Mouse (Mus musculus): ENCODE results near the gene Efna5. TPM values are rescaled to one million over a fixed set of nuclear protein-coding genes. Genes with fewer than 3 reads are reported as not detected.
A peak's percentile ranks its signal among the peaks of the same experiment; 100 is the strongest.

Gene Efna5
- polyA plus RNA-seq, 1 experiment from 2014 or later, result 32.9 TPM

- ATAC-seq (ENCODE audit: insufficient number of reproducible peaks, low FRiP score, low TSS enrichment, low read depth), result no peak
- WGBS, result 67% methylated on average over 10 of the region's 10 CpGs
These were observed 289.3 kb downstream of the Efna5 start for GRCm38 (mm10) chr17:62591581-62592435.

GRCm38 (mm10) chr17:62590685-62591460, 290.2 kb downstream of the Efna5 start:
- DNase-seq (ENCODE audit: low spot score) (no peak), ATAC-seq (ENCODE audit: insufficient number of reproducible peaks, low FRiP score, low TSS enrichment, low read depth) (no peak)
- Histone ChIP-seq H3K9ac (ENCODE audit: low read length) (no peak overlapping the region), H3K9me3 (ENCODE audit: control insufficient read depth, low read length) (no peaks in the 10 kb centered on the region), H3K4me2 (ENCODE audit: low read depth, severe bottlenecking) (no peak overlapping the region), H3K27ac (replicated peaks; ENCODE audit: low read depth, low read length) (no peak overlapping the region), H3K4me3 (ENCODE audit: low read depth, low read length) (no peak overlapping the region), H3K36me3 (ENCODE audit: control insufficient read depth, insufficient read depth, low read length) (no peaks in the 10 kb centered on the region), H3K27me3 (ENCODE audit: control insufficient read depth, insufficient read depth, low read length) (no peaks in the 10 kb centered on the region), H3K4me1 (ENCODE audit: control insufficient read depth, insufficient read depth, low read length) (no peaks in the 10 kb centered on the region)
- WGBS, result 77% methylated on average over 9 of the region's 9 CpGs

More at GRCm38 (mm10) chr17:62591581-62592435, 289.3 kb downstream of the Efna5 start:
- H3K27me3 ChIP-seq (ENCODE audit: control insufficient read depth, insufficient read depth, low read length), result no peaks in the 10 kb centered on the region
- H3K4me2 ChIP-seq (ENCODE audit: low read depth, severe bottlenecking), result no peak overlapping the region
- H3K9ac ChIP-seq (ENCODE audit: low read length), result no peak overlapping the region
- no peaks in the 10 kb centered on the region for H3K9me3 ChIP-seq (ENCODE audit: control insufficient read depth, low read length)
- no peak overlapping the region for H3K4me3 ChIP-seq (ENCODE audit: low read depth, low read length)
- no peak overlapping the region for H3K27ac ChIP-seq (replicated peaks; ENCODE audit: low read depth, low read length)
- H3K36me3 ChIP-seq (ENCODE audit: control insufficient read depth, insufficient read depth, low read length), result no peaks in the 10 kb centered on the region
- no peak for DNase-seq (ENCODE audit: low spot score)
- no peaks in the 10 kb centered on the region for H3K4me1 ChIP-seq (ENCODE audit: control insufficient read depth, insufficient read depth, low read length)

GRCm38 (mm10) chr17:62580127-62580526, 301.0 kb downstream of the Efna5 start:
- no peaks in the 10 kb centered on the region for H3K36me3 ChIP-seq (ENCODE audit: control insufficient read depth, insufficient read depth, low read length)
- H3K27me3 ChIP-seq (ENCODE audit: control insufficient read depth, insufficient read depth, low read length), result no peaks in the 10 kb centered on the region
- H3K9me3 ChIP-seq (ENCODE audit: control insufficient read depth, low read length), result no peaks in the 10 kb centered on the region
- ATAC-seq (ENCODE audit: insufficient number of reproducible peaks, low FRiP score, low TSS enrichment, low read depth), result no peak
- no peak overlapping the region for H3K4me3 ChIP-seq (ENCODE audit: low read depth, low read length)
- no peak for DNase-seq (ENCODE audit: low spot score)
- no peak overlapping the region for H3K9ac ChIP-seq (ENCODE audit: low read length)
- H3K4me2 ChIP-seq (ENCODE audit: low read depth, severe bottlenecking), result no peak overlapping the region
- WGBS, result 87% methylated on average over 6 of the region's 6 CpGs
- H3K27ac ChIP-seq (replicated peaks; ENCODE audit: low read depth, low read length), result no peak overlapping the region
- H3K4me1 ChIP-seq (ENCODE audit: control insufficient read depth, insufficient read depth, low read length), result no peaks in the 10 kb centered on the region

- Histone ChIP-seq H3K9ac (ENCODE audit: low read length) (no peak overlapping the region), H3K4me3 (ENCODE audit: low read depth, low read length) (no peak overlapping the region), H3K4me1 (ENCODE audit: control insufficient read depth, insufficient read depth, low read length) (no peaks in the 10 kb centered on the region), H3K9me3 (ENCODE audit: control insufficient read depth, low read length) (no peaks in the 10 kb centered on the region), H3K27ac (replicated peaks; ENCODE audit: low read depth, low read length) (no peak overlapping the region), H3K36me3 (ENCODE audit: control insufficient read depth, insufficient read depth, low read length) (no peaks in the 10 kb centered on the region), H3K4me2 (ENCODE audit: low read depth, severe bottlenecking) (no peak overlapping the region), H3K27me3 (ENCODE audit: control insufficient read depth, insufficient read depth, low read length) (no peaks in the 10 kb centered on the region)
- no peak for DNase-seq (ENCODE audit: low spot score)
- ATAC-seq (ENCODE audit: insufficient number of reproducible peaks, low FRiP score, low TSS enrichment, low read depth), result no peak
- WGBS, result 74% methylated on average over 6 of the region's 6 CpGs
These were observed 301.5 kb downstream of the Efna5 start for GRCm38 (mm10) chr17:62579618-62580017.

- Histone ChIP-seq H3K4me1 (ENCODE audit: control insufficient read depth, insufficient read depth, low read length) (no peaks in the 10 kb centered on the region), H3K27ac (replicated peaks; ENCODE audit: low read depth, low read length) (no peak overlapping the region), H3K27me3 (ENCODE audit: control insufficient read depth, insufficient read depth, low read length) (no peaks in the 10 kb centered on the region), H3K9ac (ENCODE audit: low read length) (no peak overlapping the region), H3K4me2 (ENCODE audit: low read depth, severe bottlenecking) (no peak overlapping the region), H3K4me3 (ENCODE audit: low read depth, low read length) (no peak overlapping the region), H3K9me3 (ENCODE audit: control insufficient read depth, low read length) (no peaks in the 10 kb centered on the region), H3K36me3 (ENCODE audit: control insufficient read depth, insufficient read depth, low read length) (no peaks in the 10 kb centered on the region)
- no peak for ATAC-seq (ENCODE audit: insufficient number of reproducible peaks, low FRiP score, low TSS enrichment, low read depth)
- 72% methylated on average over 9 of the region's 9 CpGs for WGBS
- no peak for DNase-seq (ENCODE audit: low spot score)
These were observed 306.4 kb downstream of the Efna5 start for GRCm38 (mm10) chr17:62574499-62575265.

DNA sequence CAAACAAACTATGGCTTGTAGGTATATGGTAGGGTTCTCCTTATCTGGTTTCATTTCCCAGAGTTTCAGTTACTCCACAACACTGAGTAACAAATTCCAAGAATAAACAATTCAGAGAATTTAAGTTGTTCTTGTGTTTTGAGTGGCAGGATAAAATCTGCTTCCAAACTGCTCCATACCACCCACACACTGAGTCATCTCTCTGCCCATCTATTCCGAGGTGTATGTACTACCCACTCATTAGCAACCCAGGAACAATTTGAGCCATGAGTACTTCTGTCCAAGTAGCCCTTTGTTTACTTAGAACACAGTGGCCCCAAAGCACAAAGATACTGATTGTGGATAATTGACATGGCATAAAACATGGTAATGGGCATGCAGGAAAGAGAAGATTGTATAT, 311.0 kb downstream of the Efna5 start:
- Histone ChIP-seq H3K4me3 (ENCODE audit: low read depth, low read length) (no peak overlapping the region), H3K9ac (ENCODE audit: low read length) (no peak overlapping the region)
- 81% methylated on average over 1 of the region's 1 CpGs for WGBS

GRCm38 (mm10) chr17:62568019-62568418, 313.1 kb downstream of the Efna5 start:
- Histone ChIP-seq H3K4me1 (ENCODE audit: control insufficient read depth, insufficient read depth, low read length) (0 out of 2 replicates have a peak, but pooled peaks cover 2% of the 10 kb centered on the region), H3K27me3 (ENCODE audit: control insufficient read depth, insufficient read depth, low read length) (no peaks in the 10 kb centered on the region), H3K9ac (ENCODE audit: low read length) (no peak overlapping the region), H3K36me3 (ENCODE audit: control insufficient read depth, insufficient read depth, low read length) (no peaks in the 10 kb centered on the region), H3K4me2 (ENCODE audit: low read depth, severe bottlenecking) (no peak overlapping the region), H3K9me3 (ENCODE audit: control insufficient read depth, low read length) (no peaks in the 10 kb centered on the region), H3K27ac (replicated peaks; ENCODE audit: low read depth, low read length) (no peak overlapping the region), H3K4me3 (ENCODE audit: low read depth, low read length) (no peak overlapping the region)
- WGBS, result 29% methylated on average over 4 of the region's 4 CpGs
- ATAC-seq (ENCODE audit: insufficient number of reproducible peaks, low FRiP score, low TSS enrichment, low read depth) (0 out of 2 replicates have a peak, but pooled peaks have one; percentile 17), DNase-seq (ENCODE audit: low spot score) (no peak)

More for the DNA sequence above, 311.0 kb downstream of the Efna5 start:
- DNase-seq (ENCODE audit: low spot score) (no peak), ATAC-seq (ENCODE audit: insufficient number of reproducible peaks, low FRiP score, low TSS enrichment, low read depth) (no peak)
- H3K4me1 ChIP-seq (ENCODE audit: control insufficient read depth, insufficient read depth, low read length), result 0 out of 2 replicates have a peak, but pooled peaks cover 2% of the 10 kb centered on the region
- H3K27me3 ChIP-seq (ENCODE audit: control insufficient read depth, insufficient read depth, low read length), result no peaks in the 10 kb centered on the region
- H3K9me3 ChIP-seq (ENCODE audit: control insufficient read depth, low read length), result no peaks in the 10 kb centered on the region
- no peak overlapping the region for H3K27ac ChIP-seq (replicated peaks; ENCODE audit: low read depth, low read length)
- H3K4me2 ChIP-seq (ENCODE audit: low read depth, severe bottlenecking), result no peak overlapping the region
- no peaks in the 10 kb centered on the region for H3K36me3 ChIP-seq (ENCODE audit: control insufficient read depth, insufficient read depth, low read length)

- no peak for ATAC-seq (ENCODE audit: insufficient number of reproducible peaks, low FRiP score, low TSS enrichment, low read depth)
- DNase-seq (ENCODE audit: low spot score), result no peak
- H3K4me1 ChIP-seq (ENCODE audit: control insufficient read depth, insufficient read depth, low read length), result 0 out of 2 replicates have a peak, but pooled peaks cover 2% of the 10 kb centered on the region
- no peaks in the 10 kb centered on the region for H3K9me3 ChIP-seq (ENCODE audit: control insufficient read depth, low read length)
- no peaks in the 10 kb centered on the region for H3K36me3 ChIP-seq (ENCODE audit: control insufficient read depth, insufficient read depth, low read length)
- H3K4me3 ChIP-seq (ENCODE audit: low read depth, low read length), result no peak overlapping the region
- no peaks in the 10 kb centered on the region for H3K27me3 ChIP-seq (ENCODE audit: control insufficient read depth, insufficient read depth, low read length)
- H3K27ac ChIP-seq (replicated peaks; ENCODE audit: low read depth, low read length), result no peak overlapping the region
- H3K4me2 ChIP-seq (ENCODE audit: low read depth, severe bottlenecking), result no peak overlapping the region
- WGBS, result 90% methylated on average over 1 of the region's 1 CpGs
- H3K9ac ChIP-seq (ENCODE audit: low read length), result no peak overlapping the region
These were observed 315.5 kb downstream of the Efna5 start for GRCm38 (mm10) chr17:62565632-62566031.

All from limb, embryonic 11.5 days (tissue).